Mouse (Mus musculus) ZHBTc4 (cell line): ENCODE measurements around the gene Scarf2.

ENCODE experiments used
- DNase-seq: peaks from one replicate; pipeline ENCODE4 v3.0.0-alpha.2; 2011; ENCODE audit warnings: low read depth, low spot score

Gene Scarf2

GRCm38 (mm10) chr16:17831781-17832180 lies 34.7 kb downstream of the Scarf2 start:
- DNase-seq: peak; percentile 54

- DNase-seq: no peak
Measured at GRCm38 (mm10) chr16:17832821-17833220, 35.7 kb downstream of the Scarf2 start, which contains the start of gene B830017H08Rik. Gene B830017H08Rik (plus strand): TSS chr16:17833121.

GRCm38 (mm10) chr16:17833321-17833680 lies 36.2 kb downstream of the Scarf2 start:
- peak; percentile 75 for DNase-seq

GRCm38 (mm10) chr16:17833681-17834399 lies 36.8 kb downstream of the Scarf2 start:
- DNase-seq: peak; percentile 86

DNA sequence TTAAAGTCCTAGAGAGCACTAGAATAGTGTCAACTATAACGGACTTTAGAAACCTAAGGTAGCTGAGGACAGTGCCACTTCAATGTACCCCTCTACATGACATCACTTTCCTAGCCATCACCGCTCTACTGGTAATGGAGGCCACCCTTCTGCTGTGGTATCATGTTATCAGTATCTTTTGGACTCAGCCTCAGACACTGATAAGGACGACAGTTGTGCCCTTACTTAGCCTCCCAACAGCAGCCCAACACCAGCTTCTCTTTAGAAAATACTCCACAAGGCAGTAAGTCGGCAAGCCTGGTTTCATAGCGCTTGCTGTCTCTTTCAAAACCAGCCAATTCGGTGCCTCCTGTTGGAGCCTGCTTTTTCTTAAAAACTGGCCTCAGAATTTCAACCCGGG lies 37.5 kb downstream of the Scarf2 start:
- DNase-seq: no peak

- DNase-seq: no peak
Measured at GRCm38 (mm10) chr16:17835481-17835880, 38.4 kb downstream of the Scarf2 start.

DNA sequence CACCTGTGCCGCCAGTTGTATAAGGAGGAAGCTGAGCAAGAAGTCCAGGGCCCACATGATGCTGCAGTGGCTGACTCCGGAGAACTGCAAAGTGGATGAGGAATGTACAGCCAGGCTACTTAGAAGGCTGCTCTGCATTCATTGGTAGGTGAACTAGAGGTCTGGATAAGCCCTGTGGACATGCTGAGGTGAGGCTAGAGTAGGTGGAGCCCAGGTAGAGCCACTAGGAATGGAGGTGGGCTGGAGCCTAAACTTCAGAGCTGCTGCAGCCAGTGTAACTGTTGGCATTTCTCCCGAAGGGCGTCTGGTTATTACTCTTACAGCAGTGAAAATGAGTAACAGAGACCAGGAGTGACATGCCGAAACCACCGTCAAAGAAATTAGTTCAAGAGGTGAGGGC lies 41.0 kb downstream of the Scarf2 start, which contains the start of gene Car15:
Gene Car15, minus strand, starts transcription at position 314 of the 400 bp plus-strand sequence.
- DNase-seq: no peak

- no peak for DNase-seq
Measured at GRCm38 (mm10) chr16:17839976-17840375, 42.9 kb downstream of the Scarf2 start.

- DNase-seq: no peak
Measured at GRCm38 (mm10) chr16:17842437-17842836, 45.4 kb downstream of the Scarf2 start.

GRCm38 (mm10) chr16:17843701-17844365 lies 46.8 kb downstream of the Scarf2 start:
- DNase-seq: no peak

- no peak for DNase-seq
Measured at GRCm38 (mm10) chr16:17848431-17848830, 51.3 kb downstream of the Scarf2 start.

- DNase-seq: peak; percentile 69
Measured at GRCm38 (mm10) chr16:17848928-17849327, 51.8 kb downstream of the Scarf2 start.

DNA sequence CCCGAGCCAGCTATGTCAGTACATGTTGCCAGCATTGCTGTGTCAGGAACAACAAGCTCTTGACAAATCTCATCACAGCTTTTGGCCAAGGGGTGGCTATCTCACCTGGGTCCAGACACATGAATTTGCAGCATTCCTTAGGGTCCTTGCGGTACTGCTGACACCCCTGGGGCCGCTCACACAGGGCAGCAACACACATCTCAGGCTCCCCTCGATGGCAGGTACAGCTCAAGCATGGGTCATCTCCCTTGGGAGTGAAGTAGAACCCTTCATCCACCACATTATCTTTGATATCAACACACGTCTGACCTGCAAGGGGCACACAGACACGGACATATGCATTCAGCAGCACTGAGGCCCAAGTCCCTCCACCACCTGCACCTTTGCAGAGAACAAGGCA lies 52.4 kb downstream of the Scarf2 start:
- no peak for DNase-seq

DNA sequence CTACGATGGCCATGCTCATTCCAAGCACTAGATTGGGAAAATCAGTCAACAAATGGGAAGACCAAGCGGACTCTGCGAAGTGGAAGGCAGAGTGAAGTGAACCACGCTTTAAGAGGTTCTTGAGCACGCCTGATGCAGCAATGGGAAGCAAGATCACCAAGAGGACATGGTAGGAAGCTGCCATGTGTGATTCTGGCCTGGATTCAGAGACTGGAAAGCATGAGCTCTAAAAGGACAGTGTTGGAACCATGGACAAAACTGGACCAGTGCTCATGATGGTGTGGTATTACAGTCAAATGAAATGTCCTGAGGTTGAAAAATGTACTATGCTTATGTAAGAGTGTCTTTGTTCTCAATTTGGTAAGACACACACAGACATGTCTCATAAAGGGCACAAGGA lies 54.2 kb downstream of the Scarf2 start:
- DNase-seq: no peak

- DNase-seq: no peak
Measured at GRCm38 (mm10) chr16:17851860-17852259, 54.8 kb downstream of the Scarf2 start.

GRCm38 (mm10) chr16:17853263-17853662 lies 56.2 kb downstream of the Scarf2 start:
- DNase-seq: no peak

- DNase-seq: no peak
Measured at GRCm38 (mm10) chr16:17857157-17857556, 60.1 kb downstream of the Scarf2 start.
